21 mouse cellular contexts compared by ENCODE assay signal in the genomic region with DNA sequence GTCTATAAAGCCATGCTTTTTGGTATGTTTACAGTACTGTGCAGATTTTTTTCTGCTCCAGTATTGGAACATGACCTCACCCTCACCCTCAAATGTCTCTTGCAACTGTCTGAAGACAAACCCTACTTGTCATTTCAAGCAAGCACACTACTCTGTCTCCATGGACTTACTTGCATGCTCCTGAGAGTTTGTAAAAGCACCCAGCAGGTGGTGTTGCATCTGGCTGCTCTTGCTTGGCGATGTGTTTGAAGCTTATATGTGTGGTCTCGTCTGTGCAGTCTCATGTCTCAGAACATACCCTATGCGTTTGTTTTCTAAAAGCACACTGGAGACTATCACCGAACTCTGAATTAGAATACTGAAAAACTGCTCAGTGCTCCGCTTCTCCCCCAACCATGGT.
A peak's percentile ranks its signal among the peaks of the same experiment; 100 is the strongest.
DNase-seq lines count a peak whose midpoint lies in the region; ATAC-seq and TF ChIP-seq lines count a peak whose summit lies in the region.
"Had no signal": no experiment of that assay in that cellular context is flagged by ENCODE, and none has a peak within 500 bp of the region (broad histone marks: within the 10 kb centered on the region; RNA-seq: fewer than 3 reads in every experiment).

No protein-coding gene starts in this region.

- H3K4me2 ChIP-seq in hindbrain, postnatal 0 days (ENCODE audit: low read depth, low read length) = no peak overlapping the region
- H3K4me2 ChIP-seq in hindbrain, embryonic 16.5 days (ENCODE audit: low read length) = no peak overlapping the region
- H3K4me2 ChIP-seq in lung, embryonic 14.5 days = no peak overlapping the region
- H3K4me2 ChIP-seq in lung, postnatal 0 days (replicated peaks; ENCODE audit: low read depth, low read length) = no peak overlapping the region
- H3K4me2 ChIP-seq: embryonic facial prominence, embryonic 15.5 days; forebrain, embryonic 15.5 days; heart, embryonic 12.5 days; hindbrain, embryonic 14.5 days had no signal

- TF ChIP-seq CTCF in hindbrain, postnatal 0 days (IDR thresholded peaks at IDR 0.05; ENCODE audit: low read depth) = peak; percentile 25; the same call in 1 of the 2 replicates
- TF ChIP-seq CTCF in lung, embryonic 14.5 days (IDR thresholded peaks at IDR 0.05; ENCODE audit: low read depth) = 0 out of 2 replicates have a peak, but pooled peaks have one; percentile 7
- no peak for TF ChIP-seq CTCF in lung, postnatal 0 days (IDR thresholded peaks at IDR 0.05)

- no peak overlapping the region for H3K9ac ChIP-seq in hindbrain, postnatal 0 days (replicated peaks; ENCODE audit: low read length)
- no peak overlapping the region for H3K9ac ChIP-seq in hindbrain, embryonic 16.5 days (ENCODE audit: low read depth, low read length)
- no peak overlapping the region for H3K9ac ChIP-seq in lung, embryonic 14.5 days
- H3K9ac ChIP-seq in lung, postnatal 0 days (replicated peaks; ENCODE audit: low read depth) = no peak overlapping the region
- H3K9ac ChIP-seq: embryonic facial prominence, embryonic 15.5 days; forebrain, embryonic 15.5 days; heart, embryonic 12.5 days; hindbrain, embryonic 14.5 days had no signal

- no peak for DNase-seq in hindbrain, postnatal 0 days (ENCODE audit: low spot score)
- no peak for DNase-seq in lung, embryonic 14.5 days
- DNase-seq in lung, postnatal 0 days (ENCODE audit: low spot score) = no peak
- DNase-seq in retina, postnatal 1 day = peak; percentile 9
- DNase-seq in retina, embryonic 14.5 days (ENCODE audit: low spot score) = no peak
- DNase-seq in natural killer cell, adult 2 months (ENCODE audit: low spot score in 2 of 2) = no peak
- DNase-seq: adrenal gland, adult 8-10 months; adrenal gland, postnatal 36 days; cerebellum, adult 11 months; cerebellum, adult 8-10 months; cerebellum, postnatal 14 days; embryo, embryonic 11 days; gastrocnemius, adult 2 months; gastrocnemius, postnatal 25 days had no signal

- no peak overlapping the region for H3K4me3 ChIP-seq in hindbrain, postnatal 0 days (ENCODE audit: low read length)
- no peak overlapping the region for H3K4me3 ChIP-seq in hindbrain, embryonic 16.5 days (ENCODE audit: low read length)
- H3K4me3 ChIP-seq in lung, embryonic 14.5 days (ENCODE audit: low read depth, low read length) = no peak overlapping the region
- H3K4me3 ChIP-seq in lung, postnatal 0 days (ENCODE audit: low read depth, low read length) = no peak overlapping the region
- H3K4me3 ChIP-seq: embryonic facial prominence, embryonic 15.5 days; erythroblast, embryonic 14.5 days; forebrain, embryonic 15.5 days; gastrocnemius, adult 2 months; heart, embryonic 12.5 days; hindbrain, embryonic 10.5 days had no signal

- no peak for ATAC-seq in hindbrain, postnatal 0 days
- no peak for ATAC-seq in hindbrain, embryonic 16.5 days
- no peak for ATAC-seq in lung, embryonic 14.5 days (ENCODE audit: insufficient read depth)
- no peak for ATAC-seq in lung, postnatal 0 days

- no peaks in the 10 kb centered on the region for H3K4me1 ChIP-seq in hindbrain, postnatal 0 days (ENCODE audit: insufficient read depth, low read length)
- peaks cover 5% of the 10 kb centered on the region; the same call in 1 of the 2 replicates for H3K4me1 ChIP-seq in hindbrain, embryonic 16.5 days (ENCODE audit: control insufficient read depth, insufficient read depth, low read depth, low read length)
- H3K4me1 ChIP-seq in lung, embryonic 14.5 days (ENCODE audit: insufficient read depth) = no peaks in the 10 kb centered on the region
- no peaks in the 10 kb centered on the region for H3K4me1 ChIP-seq in lung, postnatal 0 days (ENCODE audit: insufficient read depth, low read depth, low read length)
- H3K4me1 ChIP-seq: embryonic facial prominence, embryonic 15.5 days had no signal

- 59% methylated on average over 5 of the region's 5 CpGs for WGBS in hindbrain, postnatal 0 days
- WGBS in hindbrain, embryonic 16.5 days = 60% methylated on average over 5 of the region's 5 CpGs
- WGBS in lung, embryonic 14.5 days = 75% methylated on average over 5 of the region's 5 CpGs
- WGBS in lung, postnatal 0 days = 73% methylated on average over 5 of the region's 5 CpGs

- H3K27ac ChIP-seq in hindbrain, postnatal 0 days = no peak overlapping the region
- no peak overlapping the region for H3K27ac ChIP-seq in hindbrain, embryonic 16.5 days (ENCODE audit: low read depth, low read length)
- H3K27ac ChIP-seq in lung, embryonic 14.5 days (ENCODE audit: low read depth) = no peak overlapping the region
- H3K27ac ChIP-seq in lung, postnatal 0 days (ENCODE audit: low read length) = no peak overlapping the region
- H3K27ac ChIP-seq: embryonic facial prominence, embryonic 15.5 days; forebrain, embryonic 15.5 days; gastrocnemius, adult 2 months; hindbrain, embryonic 10.5 days had no signal

- H3K27me3 ChIP-seq in hindbrain, postnatal 0 days (ENCODE audit: insufficient read depth, low read length) = no peaks in the 10 kb centered on the region
- no peaks in the 10 kb centered on the region for H3K27me3 ChIP-seq in hindbrain, embryonic 16.5 days (replicated peaks; ENCODE audit: control insufficient read depth, insufficient read depth, low read length)
- H3K27me3 ChIP-seq in lung, embryonic 14.5 days (ENCODE audit: insufficient read depth, low read length) = no peaks in the 10 kb centered on the region
- H3K27me3 ChIP-seq in lung, postnatal 0 days (replicated peaks; ENCODE audit: insufficient read depth, low read length) = no peaks in the 10 kb centered on the region
- H3K27me3 ChIP-seq: forebrain, embryonic 15.5 days; heart, embryonic 12.5 days had no signal

- H3K36me3 ChIP-seq in hindbrain, postnatal 0 days (ENCODE audit: insufficient read depth, low read length) = no peaks in the 10 kb centered on the region
- H3K36me3 ChIP-seq in hindbrain, embryonic 16.5 days (ENCODE audit: control insufficient read depth, insufficient read depth, low read length) = no peaks in the 10 kb centered on the region
- no peaks in the 10 kb centered on the region for H3K36me3 ChIP-seq in lung, embryonic 14.5 days (ENCODE audit: insufficient read depth)
- H3K36me3 ChIP-seq in lung, postnatal 0 days (ENCODE audit: insufficient read depth, low read length) = no peaks in the 10 kb centered on the region
- H3K36me3 ChIP-seq: embryonic facial prominence, embryonic 15.5 days; forebrain, embryonic 15.5 days; heart, embryonic 12.5 days; hindbrain, embryonic 10.5 days had no signal

- no peaks in the 10 kb centered on the region for H3K9me3 ChIP-seq in hindbrain, postnatal 0 days (ENCODE audit: low read length)
- H3K9me3 ChIP-seq in hindbrain, embryonic 16.5 days (ENCODE audit: control insufficient read depth, low read length) = no peaks in the 10 kb centered on the region
- no peaks in the 10 kb centered on the region for H3K9me3 ChIP-seq in lung, embryonic 14.5 days (ENCODE audit: low read depth, low read length)
- no peaks in the 10 kb centered on the region for H3K9me3 ChIP-seq in lung, postnatal 0 days (ENCODE audit: low read length)
- H3K9me3 ChIP-seq: embryonic facial prominence, embryonic 15.5 days; forebrain, embryonic 15.5 days; heart, embryonic 12.5 days; hindbrain, embryonic 10.5 days had no signal

- TF ChIP-seq EP300 in lung, postnatal 0 days (IDR thresholded peaks at IDR 0.05) = no peak
